Mouse (Mus musculus) telencephalon, adult 2 months (tissue): ENCODE measurements around the gene Esrp2.

Experiments
- DNase-seq: peaks from one replicate; pipeline ENCODE4 v3.0.0-alpha.2; 2011; ENCODE audit warnings: low read depth, low spot score

The Esrp2 gene

GRCm38 (mm10) chr8:106147868-106148565 lies 11.2 kb upstream of the Esrp2 start:
- DNase-seq, result no peak

- no peak for DNase-seq
Measured at GRCm38 (mm10) chr8:106146014-106146413, 9.2 kb upstream of the Esrp2 start.

DNA sequence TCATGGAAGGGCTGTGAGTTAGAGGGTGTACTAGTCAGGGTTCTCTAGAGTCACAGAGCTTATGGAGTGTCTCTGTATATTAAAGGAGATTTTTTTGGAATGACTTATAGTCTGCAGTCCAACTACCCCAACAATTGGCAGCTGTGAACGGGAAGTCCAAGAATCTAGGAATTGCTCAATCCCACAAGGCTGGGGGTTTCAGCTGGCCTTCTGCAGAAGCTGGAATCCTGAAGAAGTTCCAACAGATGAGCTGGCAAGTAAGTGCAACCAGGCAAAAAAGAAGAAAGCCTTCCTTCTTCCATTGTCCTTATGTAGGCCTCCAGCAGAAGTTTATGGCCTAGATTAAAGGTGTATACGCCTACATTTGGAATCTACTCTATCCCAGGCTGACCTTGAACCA lies 8.6 kb upstream of the Esrp2 start:
- no peak for DNase-seq

DNA sequence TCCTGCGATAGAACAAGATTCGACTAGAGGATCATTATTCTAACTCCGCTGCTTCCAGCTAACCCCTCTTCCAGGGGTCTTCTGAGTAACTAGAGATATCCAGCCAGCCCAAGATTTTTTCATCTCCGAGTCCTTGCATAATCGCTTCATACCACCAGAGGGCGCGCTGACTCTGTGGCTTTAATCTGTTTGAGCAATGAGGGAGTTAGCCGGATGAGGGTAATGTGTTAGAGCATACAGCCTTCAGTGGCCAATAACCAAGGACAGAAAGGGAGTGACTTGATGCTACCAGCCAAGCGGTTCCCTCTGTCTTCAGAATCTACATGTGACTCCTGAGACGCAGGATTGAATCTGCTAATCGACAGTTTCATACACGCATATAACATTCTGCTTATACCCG lies 4.0 kb upstream of the Esrp2 start:
- peak; percentile 44 for DNase-seq

GRCm38 (mm10) chr8:106140191-106140590 lies 3.4 kb upstream of the Esrp2 start:
- DNase-seq, result no peak

GRCm38 (mm10) chr8:106138616-106139015 lies 1.8 kb upstream of the Esrp2 start:
- no peak for DNase-seq

DNA sequence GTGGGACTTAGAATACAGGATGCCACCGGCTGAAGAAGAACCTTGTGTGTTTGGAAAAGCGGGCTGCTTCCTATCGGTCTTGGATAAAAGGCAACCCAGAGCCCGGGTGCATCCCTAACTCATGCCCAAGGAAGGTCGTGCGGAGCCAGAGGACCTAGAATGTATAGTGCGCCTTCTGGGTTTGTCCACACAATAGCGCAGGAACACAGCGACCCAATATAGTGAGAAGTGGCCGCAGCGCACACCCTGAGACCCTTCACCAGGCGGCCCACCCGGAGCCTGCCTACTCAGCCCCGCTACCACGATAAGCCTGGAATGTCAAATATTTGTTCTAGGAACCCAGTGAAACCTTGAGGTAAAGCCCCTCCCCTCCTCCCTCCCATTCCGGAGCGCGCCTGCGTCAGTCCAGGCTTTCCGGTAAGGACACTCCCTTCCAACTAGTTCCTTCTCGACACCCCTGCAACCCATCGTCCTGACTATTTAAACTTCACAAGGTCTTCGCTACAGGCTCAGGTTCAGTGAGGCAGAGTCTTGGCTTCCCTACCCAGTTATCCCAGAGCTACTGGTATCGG lies 1.2 kb upstream of the Esrp2 start:
- DNase-seq, result no peak

DNA sequence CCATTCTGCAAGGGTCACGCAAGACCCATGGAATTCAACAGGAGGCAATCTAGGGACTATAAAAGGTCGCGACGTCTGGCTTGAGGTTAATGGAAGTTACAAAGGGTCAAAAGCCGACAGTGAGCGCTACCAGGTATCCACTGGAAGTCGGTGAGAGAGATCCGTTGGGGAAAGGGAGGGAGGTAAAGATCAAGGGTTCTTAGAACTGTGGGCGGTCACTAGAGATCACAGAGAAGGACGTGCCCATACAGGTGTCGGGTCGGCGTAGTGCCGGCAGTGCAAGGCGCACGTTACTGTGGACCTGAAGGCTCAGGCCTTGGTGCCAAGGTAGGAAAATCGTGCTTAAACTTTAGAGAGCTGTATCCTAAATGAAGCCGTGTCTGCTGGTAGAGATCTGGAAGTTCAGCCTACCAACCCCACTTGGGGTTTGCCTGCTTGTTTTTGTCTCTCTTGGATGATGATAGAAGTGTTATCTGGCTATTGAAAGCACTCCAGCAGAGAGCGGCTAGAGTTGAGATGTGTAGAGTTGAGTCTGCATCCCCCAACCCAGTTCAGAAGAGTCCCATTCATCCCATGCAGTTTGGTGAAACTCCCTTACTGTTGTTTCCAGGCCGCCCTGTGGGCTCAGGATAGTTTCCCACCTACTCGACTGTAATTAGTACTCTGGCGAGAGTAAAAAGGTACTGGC lies 588 bp upstream of the Esrp2 start:
- no peak for DNase-seq

DNA sequence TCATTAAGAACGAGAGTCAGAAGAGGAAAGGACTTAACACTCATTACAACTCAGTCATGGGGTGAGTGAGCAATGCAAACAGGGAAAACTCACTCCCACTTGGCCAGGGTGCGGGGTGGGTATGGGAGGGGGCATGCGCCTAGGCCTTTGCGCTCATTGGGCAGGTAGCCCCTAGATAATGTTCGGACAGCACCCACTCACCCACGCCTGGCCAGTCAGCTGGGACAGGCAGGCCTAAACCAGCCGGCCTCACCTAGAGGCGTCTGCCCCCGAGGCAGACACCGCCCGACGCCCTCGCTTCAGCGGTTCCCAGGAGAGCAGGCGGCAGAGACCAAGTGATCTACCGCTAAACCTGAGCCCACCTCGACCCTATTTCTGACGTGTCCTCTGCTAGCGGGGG lies 1.1 kb downstream of the Esrp2 start:
- no peak for DNase-seq

DNA sequence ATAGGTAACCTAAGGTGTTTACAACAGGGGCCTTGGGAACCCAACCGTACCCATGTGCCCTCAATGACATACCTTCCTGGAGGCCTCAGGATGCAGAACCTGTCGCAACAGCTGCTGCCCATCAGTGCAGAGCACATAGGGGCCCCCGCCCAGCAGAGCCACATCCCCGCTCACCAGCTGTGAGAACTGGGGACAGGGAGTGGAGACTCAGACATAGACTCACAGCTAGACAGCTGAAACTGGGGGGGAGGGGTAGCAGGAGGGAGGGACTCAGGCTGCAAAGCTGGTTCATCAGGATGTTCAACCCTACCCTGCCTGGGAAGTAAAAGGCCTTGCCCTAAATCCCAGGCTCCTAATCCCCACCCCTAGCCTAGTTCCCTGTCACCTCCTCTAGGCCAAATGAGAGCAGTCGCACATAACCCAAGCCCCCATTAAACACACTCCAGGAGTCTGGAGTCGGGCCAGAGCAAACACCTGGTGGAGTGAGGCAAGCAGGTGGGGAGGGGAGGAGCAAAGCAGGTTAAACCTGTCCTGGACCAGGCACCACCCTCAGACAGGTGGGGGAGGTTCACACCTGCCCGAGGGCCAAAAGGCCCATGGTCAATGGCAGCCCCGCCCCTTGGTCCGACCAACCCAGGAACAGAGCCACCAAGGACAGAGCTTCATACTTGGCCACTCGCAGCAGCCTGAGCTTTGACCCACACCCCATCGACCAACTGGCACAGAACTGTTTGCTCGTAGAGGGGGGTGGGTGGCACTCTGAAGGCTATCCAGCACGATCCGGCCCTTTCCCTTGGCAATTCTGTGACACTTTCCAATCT lies 1.8 kb downstream of the Esrp2 start:
- no peak for DNase-seq

- no peak for DNase-seq
Measured at GRCm38 (mm10) chr8:106133946-106134345, 2.8 kb downstream of the Esrp2 start.

DNA sequence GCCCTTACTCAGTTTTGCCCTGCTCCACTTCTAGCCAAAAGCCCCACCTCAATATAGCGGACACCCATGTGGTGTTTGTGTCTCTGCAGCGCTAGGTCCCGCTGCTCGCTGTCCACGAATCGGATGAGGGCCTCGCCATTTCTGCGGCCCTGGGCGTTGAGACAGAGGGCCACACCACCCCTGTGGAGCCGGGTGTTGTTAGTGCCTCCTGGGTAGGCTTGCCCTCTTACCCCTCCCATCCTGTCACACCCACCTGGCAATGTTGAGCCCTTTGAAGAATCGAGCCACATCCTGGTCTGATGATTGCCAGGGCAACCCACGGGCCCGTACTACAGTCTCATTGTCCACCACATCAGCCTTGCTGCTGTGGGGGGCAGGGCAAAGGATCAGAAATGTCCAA lies 3.2 kb downstream of the Esrp2 start:
- DNase-seq, result no peak

GRCm38 (mm10) chr8:106132356-106132755 lies 4.4 kb downstream of the Esrp2 start:
- DNase-seq, result no peak

DNA sequence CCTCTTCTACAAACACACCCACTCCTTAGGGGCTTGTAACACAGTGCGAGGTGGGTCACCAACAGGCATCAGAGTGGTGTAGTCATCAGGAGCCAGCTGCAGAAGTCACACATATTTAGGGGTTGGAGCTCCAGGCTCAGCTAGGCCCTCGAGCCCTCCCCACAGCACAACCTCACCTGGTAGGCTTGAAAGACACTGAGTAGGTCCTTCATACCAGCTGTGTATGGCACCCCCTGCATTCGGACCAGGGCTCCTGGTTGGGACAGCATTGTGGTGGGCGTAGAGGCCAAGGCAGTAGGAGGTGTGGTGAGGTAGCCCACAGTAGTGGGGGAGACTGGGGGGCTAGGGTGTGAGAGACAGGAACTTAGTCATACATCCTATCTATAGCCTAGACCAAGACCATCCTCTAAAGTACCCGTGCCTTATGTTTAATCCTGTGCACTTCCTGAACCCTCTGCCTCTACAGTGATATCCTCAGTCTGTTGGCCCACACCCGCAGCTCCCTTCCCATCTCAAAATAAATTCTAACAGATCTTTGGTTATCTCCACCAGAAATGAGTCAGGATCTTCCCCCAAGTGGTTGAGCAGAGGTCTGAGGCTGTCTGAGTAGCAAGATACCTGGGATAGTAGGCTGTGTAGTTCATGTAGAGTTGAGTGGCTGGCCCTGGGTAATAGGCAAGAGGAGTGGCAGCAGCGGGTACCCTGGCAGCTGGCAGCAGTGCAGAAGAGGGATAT lies 5.1 kb downstream of the Esrp2 start:
- no peak for DNase-seq

DNA sequence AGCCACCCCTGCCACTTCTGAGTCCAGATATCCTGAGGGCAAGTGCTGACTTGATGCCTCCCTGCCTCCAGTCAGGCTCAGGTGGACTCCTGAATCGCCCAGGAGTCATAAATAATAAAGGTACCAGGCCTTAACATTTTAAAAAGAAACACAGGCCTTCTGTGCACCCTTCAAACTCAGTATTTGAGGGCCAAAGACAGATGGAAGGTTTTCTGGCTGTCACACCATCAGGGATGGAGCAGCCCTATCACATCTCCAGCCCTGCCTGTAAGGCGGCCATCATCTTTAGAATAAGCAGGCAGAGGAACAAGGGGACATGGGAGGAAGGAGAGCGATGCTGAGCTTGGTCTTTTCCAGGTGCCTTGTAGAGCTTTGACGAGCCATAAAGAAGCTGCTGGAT lies 5.8 kb downstream of the Esrp2 start:
- DNase-seq, result no peak

- no peak for DNase-seq
Measured at GRCm38 (mm10) chr8:106130505-106130904, 6.3 kb downstream of the Esrp2 start.

DNA sequence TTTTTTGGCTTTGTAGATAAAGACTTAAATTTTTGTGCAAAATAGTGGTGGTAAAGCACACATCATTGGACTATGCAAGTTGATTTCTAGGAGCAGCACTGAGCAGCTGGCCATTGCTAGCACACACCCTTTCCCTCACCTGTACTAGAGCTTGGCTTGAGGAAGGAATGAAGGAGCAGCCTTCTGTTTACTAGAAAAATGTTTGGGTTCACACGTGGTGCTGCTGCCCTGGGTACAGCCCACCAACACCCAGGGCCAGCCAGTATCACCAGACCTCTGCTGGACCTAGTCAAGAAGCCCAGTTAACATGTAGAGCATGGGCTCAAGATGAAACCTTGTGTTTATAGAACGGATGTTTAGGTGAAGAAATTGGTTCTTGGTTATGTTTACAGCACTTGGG lies 6.8 kb downstream of the Esrp2 start:
- DNase-seq, result no peak

- DNase-seq, result no peak
Measured at GRCm38 (mm10) chr8:106129232-106129930, 7.4 kb downstream of the Esrp2 start.

DNA sequence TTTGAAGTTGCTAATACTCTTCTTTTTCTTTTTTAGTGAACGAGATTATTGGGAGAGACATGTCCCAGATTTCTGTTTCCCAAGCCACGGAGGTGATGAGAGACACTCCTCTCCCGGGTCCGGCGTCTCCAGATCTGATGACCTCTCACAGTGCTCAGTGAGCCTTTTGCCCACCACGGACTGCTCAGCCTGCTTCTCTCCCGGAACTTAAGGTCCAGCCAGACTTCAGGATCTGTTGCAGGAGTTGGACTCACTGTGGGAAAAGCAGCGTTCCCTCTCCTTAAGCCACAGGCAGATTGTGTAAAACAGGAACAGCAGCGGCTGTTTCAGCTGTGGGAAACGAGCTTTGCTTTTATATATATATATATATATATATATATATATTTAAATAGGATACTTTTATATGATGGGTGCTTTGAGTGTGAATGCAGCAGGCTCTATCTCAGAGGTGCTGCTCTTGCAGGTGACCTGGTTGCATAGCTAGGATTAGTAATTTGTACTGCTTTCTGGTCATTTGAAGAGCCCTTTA lies 8.8 kb downstream of the Esrp2 start:
- DNase-seq, result no peak

DNA sequence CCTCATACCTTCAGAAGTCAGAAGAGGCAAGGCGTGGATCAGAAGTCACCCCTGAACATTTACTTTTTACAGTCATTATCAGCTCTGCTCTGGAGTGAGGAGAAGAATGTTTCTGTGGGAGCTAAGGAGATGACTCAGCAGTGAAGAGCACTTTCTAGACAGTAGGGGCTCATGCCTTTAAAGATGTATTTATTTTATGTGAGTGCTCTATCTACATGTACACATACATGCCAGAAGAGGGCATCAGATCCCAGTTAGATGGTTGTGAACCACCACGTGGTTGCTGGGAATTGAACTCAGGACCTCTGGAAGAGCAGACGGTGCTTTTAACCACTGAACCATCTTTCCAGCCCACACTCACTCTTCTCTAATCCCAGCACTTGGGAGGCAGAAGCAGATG lies 9.7 kb downstream of the Esrp2 start:
- no peak for DNase-seq

DNA sequence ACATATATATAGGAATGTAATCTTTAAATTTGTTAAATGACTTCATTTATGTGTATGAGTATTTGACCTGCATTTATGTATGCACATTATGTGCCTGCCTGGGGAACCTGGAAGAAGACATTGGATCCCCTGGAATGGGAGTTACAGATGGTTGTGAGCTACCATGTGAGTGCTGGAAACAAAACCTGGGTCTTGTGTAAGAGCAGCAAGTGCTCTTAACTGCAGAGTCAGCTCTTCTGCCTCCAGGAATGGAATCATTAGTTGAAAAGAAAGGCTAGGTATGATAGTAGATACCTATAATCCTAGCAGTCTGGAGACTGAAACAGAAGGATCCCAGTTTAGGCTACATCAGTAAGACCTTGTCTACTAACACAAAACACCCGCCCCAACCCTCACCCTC lies 10.7 kb downstream of the Esrp2 start:
- no peak for DNase-seq
